Mouse (Mus musculus) lung, embryonic 14.5 days (tissue): Measurements from ENCODE around the gene Klhl12. TPM values are rescaled to one million over a fixed set of nuclear protein-coding genes. Genes with fewer than 3 reads are reported as not detected.

Source experiments
- ATAC-seq: fragments of 200-750 bp; cut with Nextera tagmentation; 2 replicates; pipeline ENCODE4 v1.8.0; 2017; ENCODE audit warnings: mild to moderate bottlenecking, moderate TSS enrichment, moderate library complexity; ENCODE audit not compliant: insufficient read depth
- DNase-seq: peaks from one replicate; pipeline ENCODE4 v3.0.0-alpha.2; 2015
- H3K27ac ChIP-seq: fragments of 300-500 bp; sonication (generic); 2 replicates; pipeline ENCODE4 v1.5.1; 2014; ENCODE audit warnings: low read depth, mild to moderate bottlenecking, moderate library complexity
- H3K27me3 ChIP-seq: fragments of 300-500 bp; sonication (generic); 2 replicates; pipeline ENCODE4 v1.6.1; 2014; ENCODE audit warnings: low read length, control low read depth; ENCODE audit not compliant: insufficient read depth
- H3K36me3 ChIP-seq: fragments of 300-500 bp; sonication (generic); 2 replicates; pipeline ENCODE4 v1.6.1; 2014; ENCODE audit warnings: control low read depth; ENCODE audit not compliant: insufficient read depth
- H3K4me1 ChIP-seq: fragments of 300-500 bp; sonication (generic); 2 replicates; pipeline ENCODE4 v1.6.1; 2014; ENCODE audit warnings: antibody characterized with exemption, control low read depth; ENCODE audit not compliant: insufficient read depth
- H3K4me2 ChIP-seq: fragments of 300-500 bp; sonication (generic); 2 replicates; pipeline ENCODE4 v1.6.1; 2014; ENCODE audit warnings: mild to moderate bottlenecking
- H3K4me3 ChIP-seq: fragments of 300-500 bp; sonication (generic); 2 replicates; pipeline ENCODE4 v1.5.1; 2014; ENCODE audit warnings: low read depth, low read length
- H3K9ac ChIP-seq: fragments of 300-500 bp; sonication (generic); 2 replicates; pipeline ENCODE4 v1.6.1; 2014
- H3K9me3 ChIP-seq: fragments of 300-500 bp; sonication (generic); 2 replicates; pipeline ENCODE4 v1.6.1; 2016; ENCODE audit warnings: low read depth, low read length, control low read depth
- CTCF ChIP-seq: IDR thresholded peaks from 2 replicates; pipeline ENCODE4 v1.5.1; 2016; ENCODE audit warnings: antibody characterized with exemption, low read depth
- WGBS: fragments of 180-500 bp; shearing (Covaris S2); extraction: QIAGEN DNeasy Blood & Tissue Kit; methylation state at CpG from one replicate; pipeline ENCODE4 v1.1.7; 2014; 5-methylcytosine and 5-hydroxymethylcytosine counted together
- polyA plus RNA-seq: library from polyadenylated mRNA; unstranded; fragments of >200 nt; fragmentation: Nextera tagmentation; extraction: Ambion mirVana; gene quantifications from 2 replicates; pipeline ENCODE4 v1.2.1, GENCODE M21; 2014

The Klhl12 gene
- polyA plus RNA-seq, 1 experiment from 2014 or later: 29.9 TPM

DNA sequence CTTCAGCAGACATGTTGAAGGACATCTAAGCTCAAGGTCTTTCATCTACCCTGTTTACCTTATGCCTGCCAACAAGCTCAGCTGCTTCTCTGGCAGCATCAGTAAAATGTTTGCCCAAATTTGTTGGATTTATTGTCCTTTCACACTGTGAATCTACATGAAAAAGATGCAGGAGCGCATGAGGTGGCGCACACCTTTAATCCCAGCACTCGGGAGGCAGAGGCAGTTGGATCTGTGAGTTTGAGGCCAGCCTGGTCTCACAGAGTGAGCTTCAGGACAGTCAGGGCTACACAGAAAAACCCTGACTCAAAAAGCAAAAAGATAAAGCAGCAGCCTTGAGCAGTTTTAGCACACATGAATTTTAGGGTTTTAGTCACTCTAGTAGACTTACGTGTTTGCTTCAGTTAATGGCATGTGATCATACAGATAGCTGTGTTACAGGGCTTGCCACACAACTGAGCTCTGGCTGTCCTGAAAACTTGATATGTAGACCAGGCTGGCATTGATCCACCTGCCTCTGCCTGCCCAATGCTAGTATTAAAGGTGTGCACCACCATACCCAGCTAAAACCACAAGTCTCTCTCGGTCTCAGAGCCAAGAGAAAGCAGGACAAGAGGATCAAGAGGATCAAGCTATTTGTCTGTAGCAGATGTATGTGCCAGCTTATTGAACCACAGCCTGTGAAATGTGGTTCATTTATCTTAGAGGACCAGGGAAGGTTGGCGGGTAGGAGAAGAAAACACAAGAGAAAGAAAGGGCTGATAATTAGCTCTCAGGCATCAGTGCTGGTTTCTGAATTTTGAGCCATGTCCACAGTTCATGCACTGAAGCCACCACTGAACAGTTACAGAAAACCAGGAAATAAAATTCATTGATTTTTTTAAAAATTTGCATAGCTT, 35.8 kb downstream of the Klhl12 start:
- DNase-seq (no peak), ATAC-seq (no peak)
- no peak overlapping the region for H3K4me2 ChIP-seq
- H3K27ac ChIP-seq: no peak overlapping the region
- H3K27me3 ChIP-seq: no peaks in the 10 kb centered on the region
- H3K4me1 ChIP-seq: 0 out of 2 replicates have a peak, but pooled peaks cover 9% of the 10 kb centered on the region
- no peak for TF ChIP-seq CTCF
- no peak overlapping the region for H3K9ac ChIP-seq
- no peak overlapping the region for H3K4me3 ChIP-seq
- H3K9me3 ChIP-seq: no peaks in the 10 kb centered on the region
- WGBS: 90% methylated on average over 6 of the region's 6 CpGs
- peaks cover 33% of the 10 kb centered on the region for H3K36me3 ChIP-seq

DNA sequence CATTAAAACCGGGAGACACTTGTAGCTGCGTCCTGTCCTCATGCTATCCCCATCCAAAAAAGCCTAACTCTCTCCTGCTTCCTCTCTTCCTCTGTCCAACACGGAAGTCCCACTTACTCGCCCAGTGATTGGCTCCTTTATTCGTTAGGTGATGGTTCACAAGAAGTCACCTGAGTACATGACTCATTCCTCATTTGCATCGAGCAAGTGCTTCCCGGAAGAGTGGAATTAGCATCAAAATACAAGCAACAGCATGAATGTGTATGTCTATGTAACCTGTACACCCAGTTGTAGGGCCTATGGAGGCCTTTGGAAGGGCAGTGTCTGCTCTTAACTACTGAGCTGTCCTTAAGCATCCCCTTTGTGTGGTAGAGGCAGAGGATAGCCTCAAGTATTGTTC, 36.9 kb downstream of the Klhl12 start:
- no peaks in the 10 kb centered on the region for H3K27me3 ChIP-seq
- no peak overlapping the region for H3K27ac ChIP-seq
- H3K4me2 ChIP-seq: no peak overlapping the region
- peaks cover 28% of the 10 kb centered on the region for H3K36me3 ChIP-seq
- ATAC-seq (no peak), DNase-seq (no peak)
- H3K9ac ChIP-seq: no peak overlapping the region
- H3K4me3 ChIP-seq: no peak overlapping the region
- H3K9me3 ChIP-seq: no peaks in the 10 kb centered on the region
- 72% methylated on average over 7 of the region's 7 CpGs for WGBS
- H3K4me1 ChIP-seq: 0 out of 2 replicates have a peak, but pooled peaks cover 10% of the 10 kb centered on the region
- TF ChIP-seq CTCF: no peak

DNA sequence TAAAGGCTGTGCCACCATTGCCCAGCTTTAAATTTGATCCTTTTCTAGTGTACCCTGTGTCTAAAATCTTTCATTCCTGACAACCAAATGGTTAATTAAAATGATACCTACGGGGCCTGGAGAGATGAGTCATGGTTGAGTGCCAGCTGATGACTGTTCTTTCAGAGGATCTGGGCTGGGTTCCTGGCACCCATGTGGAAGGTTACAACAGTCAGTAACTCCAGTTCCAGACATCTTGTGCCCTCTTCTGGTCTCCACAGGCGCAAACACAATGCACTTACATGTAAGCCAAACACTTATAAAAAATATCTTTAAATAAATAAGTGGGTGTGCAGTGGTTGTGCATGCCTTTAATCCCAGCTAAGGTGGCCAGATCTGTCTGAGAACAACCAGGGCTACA, 38.2 kb downstream of the Klhl12 start:
- whole genome bisulfite sequencing: 86% methylated on average over 2 of the region's 2 CpGs
- peak overlapping the region; percentile 63 for H3K4me2 ChIP-seq
- peak overlapping the region; percentile 58; the same call in 1 of the 2 replicates for H3K4me3 ChIP-seq
- H3K27ac ChIP-seq: no peak overlapping the region
- H3K27me3 ChIP-seq: no peaks in the 10 kb centered on the region
- peaks cover 18% of the 10 kb centered on the region for H3K36me3 ChIP-seq
- no peak for ATAC-seq
- no peaks in the 10 kb centered on the region for H3K9me3 ChIP-seq
- 0 out of 2 replicates have a peak, but pooled peaks cover 10% of the 10 kb centered on the region for H3K4me1 ChIP-seq
- no peak for DNase-seq
- H3K9ac ChIP-seq: no peak overlapping the region
- TF ChIP-seq CTCF: no peak

DNA sequence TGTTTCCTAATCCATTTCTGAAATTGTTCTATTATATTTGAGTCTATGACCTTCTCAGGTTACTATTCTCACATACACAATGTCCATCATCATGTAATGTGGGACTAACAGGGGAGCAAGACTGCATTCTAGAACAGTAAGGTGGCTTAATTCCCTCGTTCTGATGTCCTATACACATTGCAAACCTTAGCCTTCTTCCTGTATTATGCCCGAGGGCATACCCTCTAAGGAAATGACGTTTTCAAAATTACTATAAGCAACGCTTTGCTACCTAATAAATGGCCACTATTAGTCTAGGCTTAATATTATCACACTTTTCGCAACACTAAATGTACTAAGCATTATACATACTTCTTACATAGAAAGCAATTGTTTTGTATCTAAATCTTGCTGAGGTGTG, 38.6 kb downstream of the Klhl12 start:
- Histone ChIP-seq H3K4me2 (peak overlapping the region; percentile 63), H3K36me3 (peaks cover 17% of the 10 kb centered on the region), H3K27ac (peak overlapping the region; percentile 86), H3K4me3 (peak overlapping the region; percentile 58), H3K4me1 (0 out of 2 replicates have a peak, but pooled peaks cover 10% of the 10 kb centered on the region), H3K9ac (peak overlapping the region; percentile 55), H3K27me3 (no peaks in the 10 kb centered on the region), H3K9me3 (no peaks in the 10 kb centered on the region)
- ATAC-seq: peak; percentile 4; the same call in 1 of the 2 replicates
- WGBS: 17% methylated on average over 5 of the region's 5 CpGs
- no peak for TF ChIP-seq CTCF
- DNase-seq: no peak

DNA sequence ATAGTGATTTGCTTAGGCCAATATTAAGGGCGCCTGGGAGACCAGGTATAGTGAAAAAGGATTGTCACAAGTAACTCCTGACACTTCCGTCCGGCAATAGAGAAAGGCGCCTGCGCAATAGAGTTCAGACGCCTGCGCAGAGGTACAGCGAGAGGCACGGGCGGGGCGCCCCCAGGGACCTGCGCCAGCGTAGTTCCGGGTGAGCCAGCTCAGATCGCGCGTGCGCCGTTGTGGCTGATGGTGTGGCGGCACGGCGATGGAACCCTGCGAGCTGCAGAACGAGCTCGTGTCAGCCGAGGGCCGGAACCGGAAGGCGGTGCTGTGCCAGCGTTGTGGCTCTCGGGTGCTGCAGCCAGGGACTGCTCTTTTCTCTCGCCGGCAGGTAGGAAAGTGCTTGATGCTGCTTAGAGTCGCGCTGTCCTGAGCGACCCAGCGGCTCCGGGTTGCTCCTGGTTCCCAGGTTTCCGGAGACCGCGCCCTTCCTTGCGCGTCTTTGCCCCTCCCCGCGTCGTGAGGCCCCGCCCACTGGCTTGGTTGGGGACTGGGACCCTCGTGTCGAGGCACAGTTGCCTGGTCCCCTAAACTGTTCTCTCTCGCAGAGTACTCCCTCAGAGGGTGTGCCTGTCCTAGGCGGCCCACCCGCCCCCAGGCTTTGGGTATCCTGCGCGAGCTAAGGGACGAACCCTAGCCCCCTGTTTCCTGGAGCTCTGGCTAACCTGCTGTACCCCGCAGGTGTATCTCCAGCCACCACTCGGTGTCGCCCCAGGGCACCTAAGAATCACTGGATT, 39.3 kb downstream of the Klhl12 start, which contains the start of gene Rabif:
TSS of gene Rabif (plus strand) at position 221 of the 788 bp plus-strand sequence.
- peak; percentile 99 for ATAC-seq
- Histone ChIP-seq H3K27ac (peak within 1 kb of the TSS; percentile 86), H3K27me3 (no peaks in the 10 kb centered on the region), H3K4me3 (peak within 1 kb of the TSS; percentile 58), H3K9ac (peak within 1 kb of the TSS; percentile 55), H3K9me3 (no peaks in the 10 kb centered on the region), H3K4me1 (0 out of 2 replicates have a peak, but pooled peaks cover 10% of the 10 kb centered on the region), H3K36me3 (peaks cover 10% of the 10 kb centered on the region), H3K4me2 (peak within 1 kb of the TSS; percentile 63)
- under 1% methylated on average over 58 of the region's 58 CpGs for WGBS
- peak; percentile 67 for TF ChIP-seq CTCF
- peak; percentile 99 for DNase-seq

DNA sequence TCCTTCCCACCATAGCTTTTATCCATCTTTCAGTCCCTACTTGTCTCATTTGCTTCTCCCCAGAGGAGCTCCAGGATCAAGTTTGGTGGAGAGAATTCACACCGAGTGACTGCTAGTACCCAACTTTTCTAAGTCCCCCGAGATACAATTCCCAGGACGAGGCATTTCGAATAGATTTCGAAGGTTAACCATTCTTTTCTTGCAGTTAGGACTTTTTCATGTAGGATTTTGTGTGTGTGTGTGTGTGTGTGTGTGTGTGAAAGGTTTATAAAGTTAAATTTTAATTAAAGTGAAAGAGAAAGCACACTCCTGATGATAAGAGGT, 39.8 kb downstream of the Klhl12 start:
- H3K27me3 ChIP-seq: no peaks in the 10 kb centered on the region
- H3K36me3 ChIP-seq: peaks cover 6% of the 10 kb centered on the region
- H3K4me1 ChIP-seq: 0 out of 2 replicates have a peak, but pooled peaks cover 10% of the 10 kb centered on the region
- peak overlapping the region; percentile 55 for H3K9ac ChIP-seq
- H3K4me2 ChIP-seq: peak overlapping the region; percentile 63
- no peak for TF ChIP-seq CTCF
- H3K4me3 ChIP-seq: peak overlapping the region; percentile 58
- H3K9me3 ChIP-seq: no peaks in the 10 kb centered on the region
- H3K27ac ChIP-seq: peak overlapping the region; percentile 86; the same call in 1 of the 2 replicates
- ATAC-seq: no peak
- no peak for DNase-seq
- WGBS: 18% methylated on average over 5 of the region's 5 CpGs
